Mouse (Mus musculus) layer of hippocampus, adult 18-20 months (tissue): ENCODE measurements around the gene Rgs5. TPM values are rescaled to one million over a fixed set of nuclear protein-coding genes. Genes with fewer than 3 reads are reported as not detected.

ENCODE experiments used
- DNase-seq, 2 experiments: peaks; one replicate each; pipeline ENCODE4 v3.0.0; 2022; ENCODE audit warnings: low spot score in 2 of 2
- long read RNA-seq: library from polyadenylated mRNA; stranded (forward); transcript quantifications from one replicate; pipeline ENCODE4 v2.0.0, GENCODE M21; 2021
- total RNA-seq, 2 experiments: library from RNA; stranded (reverse); gene quantifications; 2 replicates each; pipeline ENCODE4 v1.2.3; 2021

The Rgs5 gene
- total RNA-seq, result 10 to 100 TPM; 43.3 to 47.7 TPM
- long read RNA-seq, full-length matches to known transcripts, result 74 of 82 reads
- long read RNA-seq, partial matches to known transcripts, result 6 of 82 reads
- long read RNA-seq, other reads (novel, unspliced or antisense), result 2 of 82 reads

- DNase-seq, result peak in 1 of 2 experiments; percentile 35
Measured at GRCm38 (mm10) chr1:169655256-169655655, at the start of gene Rgs5. Gene Rgs5, plus strand, starts transcription at chr1:169655501.

- no peak for DNase-seq
Measured at GRCm38 (mm10) chr1:169606164-169606563, 49.1 kb upstream of the Rgs5 start.

- DNase-seq, result no peak
Measured at GRCm38 (mm10) chr1:169629738-169630137, 25.6 kb upstream of the Rgs5 start.

GRCm38 (mm10) chr1:169637251-169637750 lies 18.0 kb upstream of the Rgs5 start:
- DNase-seq, result no peak

- no peak for DNase-seq
Measured at GRCm38 (mm10) chr1:169644884-169645653, 10.2 kb upstream of the Rgs5 start.

GRCm38 (mm10) chr1:169659479-169659878 lies 4.2 kb downstream of the Rgs5 start:
- no peak for DNase-seq

GRCm38 (mm10) chr1:169667328-169667727 lies 12.0 kb downstream of the Rgs5 start:
- DNase-seq, result no peak

- peak in 1 of 2 experiments; percentile 44 for DNase-seq
Measured at GRCm38 (mm10) chr1:169670705-169671104, 15.4 kb downstream of the Rgs5 start.

- DNase-seq, result no peak
Measured at GRCm38 (mm10) chr1:169671801-169672200, 16.5 kb downstream of the Rgs5 start.

GRCm38 (mm10) chr1:169672272-169672671 lies 17.0 kb downstream of the Rgs5 start:
- no peak for DNase-seq

- DNase-seq, result no peak
Measured at GRCm38 (mm10) chr1:169674116-169674515, 18.8 kb downstream of the Rgs5 start.

GRCm38 (mm10) chr1:169676751-169677150 lies 21.4 kb downstream of the Rgs5 start:
- no peak for DNase-seq

- DNase-seq, result no peak
Measured at GRCm38 (mm10) chr1:169680455-169681208, 25.3 kb downstream of the Rgs5 start.

GRCm38 (mm10) chr1:169682775-169683497 lies 27.6 kb downstream of the Rgs5 start:
- DNase-seq, result no peak

- DNase-seq, result no peak
Measured at GRCm38 (mm10) chr1:169685257-169685656, 30.0 kb downstream of the Rgs5 start.

GRCm38 (mm10) chr1:169693040-169693439 lies 37.7 kb downstream of the Rgs5 start:
- DNase-seq, result no peak

- no peak for DNase-seq
Measured at GRCm38 (mm10) chr1:169693537-169693936, 38.2 kb downstream of the Rgs5 start.

GRCm38 (mm10) chr1:169695356-169695755 lies 40.1 kb downstream of the Rgs5 start:
- DNase-seq, result no peak

- DNase-seq, result no peak
Measured at GRCm38 (mm10) chr1:169697236-169697635, 41.9 kb downstream of the Rgs5 start.

GRCm38 (mm10) chr1:169699184-169699583 lies 43.9 kb downstream of the Rgs5 start:
- no peak for DNase-seq

- DNase-seq, result no peak
Measured at GRCm38 (mm10) chr1:169704395-169705087, 49.2 kb downstream of the Rgs5 start.
